Mouse (Mus musculus): ENCODE data around the gene Ccdc102a. TPM values are rescaled to one million over a fixed set of nuclear protein-coding genes. Genes with fewer than 3 reads are reported as not detected.

The Ccdc102a gene
- 5.9 and 6.8 TPM in 2 replicates for polyA plus RNA-seq (2012; rRNA removed)

GRCm38 (mm10) chr8:94917851-94918495 is at the start of gene Ccdc102a:
TSS of gene Ccdc102a (minus strand) at chr8:94918098.

DNA sequence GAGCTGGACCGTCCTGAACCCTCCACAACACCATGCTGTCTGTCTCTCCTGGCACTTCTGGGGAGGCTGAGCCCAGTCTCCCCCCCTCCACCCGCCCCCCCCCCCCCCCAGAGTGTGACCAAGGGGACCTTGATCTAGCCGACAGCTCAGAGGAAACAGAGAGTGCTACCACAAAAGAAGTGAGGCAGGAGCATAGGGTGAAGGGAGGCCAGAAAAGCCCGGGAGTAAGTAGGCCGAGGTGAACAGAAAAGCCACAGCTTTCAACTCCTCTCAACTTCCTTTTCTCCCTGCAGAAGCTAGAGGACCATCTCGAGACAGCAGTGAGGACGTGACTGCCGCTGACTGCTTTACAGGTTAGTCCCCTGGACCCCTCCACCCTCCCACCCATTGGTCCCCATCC is 5.5 kb upstream of the Ccdc102a start, which contains the start of gene Adgrg5:
Gene Adgrg5, plus strand, starts transcription at position 290 of the 400 bp plus-strand sequence.

DNA sequence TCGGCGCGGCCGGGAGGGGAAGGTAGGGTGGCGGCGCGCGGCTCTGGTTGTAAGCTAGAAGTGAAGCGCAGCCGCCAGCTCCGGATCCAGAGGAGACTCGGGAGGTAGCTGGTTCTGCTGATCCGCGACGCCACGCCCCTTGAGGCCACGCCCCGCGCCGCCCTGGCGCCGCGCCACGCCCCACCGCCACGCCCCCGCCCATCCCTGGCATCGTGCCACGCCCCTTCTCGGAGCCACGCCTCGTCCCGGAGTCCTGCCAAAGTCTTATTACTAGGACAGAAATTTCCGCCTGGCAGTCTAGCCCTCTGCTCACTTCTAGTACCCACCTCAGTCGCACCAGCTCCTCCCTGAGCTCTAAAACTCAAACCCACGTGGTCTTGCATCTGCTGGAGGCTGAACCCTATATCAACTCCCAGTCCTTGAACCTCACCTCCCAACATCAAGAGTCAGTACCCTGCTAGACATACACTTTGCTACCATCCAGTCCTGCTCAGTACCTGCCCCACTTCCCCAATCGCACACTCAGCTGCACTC is 41.6 kb downstream of the Ccdc102a start, which contains the start of gene Dok4:
Gene Dok4, minus strand, starts transcription at position 134 of the 534 bp plus-strand sequence.

GRCm38 (mm10) chr8:94857346-94858173 is 60.3 kb downstream of the Ccdc102a start, which contains the start of gene Polr2c:
TSS of gene Polr2c (plus strand) at chr8:94857450.

Other genes with a start within 250 kb of the Ccdc102a start
- gene Pllp, start 221.8 kb downstream of the Ccdc102a start, polyA plus RNA-seq (2012; rRNA removed): 3.9 and 5.1 TPM in 2 replicates
- gene Ccl22, start 172.5 kb downstream of the Ccdc102a start, polyA plus RNA-seq (2012; rRNA removed): not detected in 2 replicates
- gene Cx3cl1, start 146.1 kb downstream of the Ccdc102a start, polyA plus RNA-seq (2012; rRNA removed): 58.1 and 65.6 TPM in 2 replicates
- gene Ccl17, start 107.6 kb downstream of the Ccdc102a start, polyA plus RNA-seq (2012; rRNA removed): 0.17 and 0.40 TPM in 2 replicates
- 55.4 and 57.2 TPM in 2 replicates for gene Coq9, start 79.8 kb downstream of the Ccdc102a start, polyA plus RNA-seq (2012; rRNA removed)
- gene Ciapin1, start 79.7 kb downstream of the Ccdc102a start, polyA plus RNA-seq (2012; rRNA removed): 58.0 and 61.1 TPM in 2 replicates
- gene Polr2c, start 60.6 kb downstream of the Ccdc102a start, polyA plus RNA-seq (2012; rRNA removed): 111 and 114 TPM in 2 replicates
- gene Dok4, start 41.8 kb downstream of the Ccdc102a start, polyA plus RNA-seq (2012; rRNA removed): 118 and 120 TPM in 2 replicates
- 0.13 TPM in 2 replicates for gene Adgrg5, start 5.6 kb upstream of the Ccdc102a start, polyA plus RNA-seq (2012; rRNA removed)
- gene Adgrg1, start 56.7 kb upstream of the Ccdc102a start, polyA plus RNA-seq (2012; rRNA removed): 235 and 266 TPM in 2 replicates
- 1.5 and 2.0 TPM in 2 replicates for gene Adgrg3, start 99.6 kb upstream of the Ccdc102a start, polyA plus RNA-seq (2012; rRNA removed)
- 3.4 and 4.0 TPM in 2 replicates for gene Drc7, start 137.0 kb upstream of the Ccdc102a start, polyA plus RNA-seq (2012; rRNA removed)
- 49.1 and 57.4 TPM in 2 replicates for gene Katnb1, start 163.1 kb upstream of the Ccdc102a start, polyA plus RNA-seq (2012; rRNA removed)